Mouse (Mus musculus) kidney, embryonic 14.5 days (tissue): ENCODE results near the gene Hnrnpdl. TPM values are rescaled to one million over a fixed set of nuclear protein-coding genes. Genes with fewer than 3 reads are reported as not detected.
A peak's percentile ranks its signal among the peaks of the same experiment; 100 is the strongest.

ENCODE experiments used
- ATAC-seq: fragments of 200-750 bp; cut with Nextera tagmentation; 2 replicates; pipeline ENCODE4 v1.8.0; 2017; ENCODE audit warnings: moderate number of reproducible peaks, mild to moderate bottlenecking, moderate TSS enrichment, moderate library complexity; ENCODE audit not compliant: low FRiP score, low TSS enrichment
- H3K27ac ChIP-seq: fragments of 300-500 bp; sonication (generic); 2 replicates; pipeline ENCODE4 v1.5.1; 2014; ENCODE audit warnings: low read depth, mild to moderate bottlenecking, low read length, moderate library complexity, mixed read lengths
- H3K27me3 ChIP-seq: fragments of 300-500 bp; sonication (generic); 2 replicates; pipeline ENCODE4 v1.6.1; 2014; ENCODE audit warnings: mild to moderate bottlenecking, low read length; ENCODE audit not compliant: control insufficient read depth, insufficient read depth
- H3K36me3 ChIP-seq: fragments of 300-500 bp; sonication (generic); 2 replicates; pipeline ENCODE4 v1.6.1; 2014; ENCODE audit warnings: low read length, mixed read lengths; ENCODE audit not compliant: control insufficient read depth, insufficient read depth
- H3K4me1 ChIP-seq: fragments of 300-500 bp; sonication (generic); 2 replicates; pipeline ENCODE4 v1.6.1; 2014; ENCODE audit warnings: low read length, mixed read lengths; ENCODE audit not compliant: control insufficient read depth, insufficient read depth
- H3K4me2 ChIP-seq: fragments of 300-500 bp; sonication (generic); replicated peaks from 2 replicates; pipeline ENCODE4 v1.6.1; 2014; ENCODE audit warnings: low read depth, mild to moderate bottlenecking, low read length
- H3K4me3 ChIP-seq: fragments of 300-500 bp; sonication (generic); 2 replicates; pipeline ENCODE4 v1.5.1; 2014; ENCODE audit warnings: mild to moderate bottlenecking, low read length
- H3K9ac ChIP-seq: fragments of 300-500 bp; sonication (generic); 2 replicates; pipeline ENCODE4 v1.6.1; 2014; ENCODE audit warnings: low read depth, mild to moderate bottlenecking, low read length, moderate library complexity
- H3K9me3 ChIP-seq: fragments of 300-500 bp; sonication (generic); 2 replicates; pipeline ENCODE4 v1.6.1; 2016; ENCODE audit warnings: low read length; ENCODE audit not compliant: control insufficient read depth
- WGBS: fragments of 180-500 bp; shearing (Covaris S2); extraction: QIAGEN DNeasy Blood & Tissue Kit; methylation state at CpG from one replicate; pipeline ENCODE4 v1.1.7; 2014; 5-methylcytosine and 5-hydroxymethylcytosine counted together
- polyA plus RNA-seq: library from polyadenylated mRNA; unstranded; fragments of >200 nt; fragmentation: Nextera tagmentation; extraction: Ambion mirVana; gene quantifications from 2 replicates; pipeline ENCODE4 v1.2.1, GENCODE M21; 2014

The Hnrnpdl gene
- polyA plus RNA-seq, 1 experiment from 2014 or later: 205 TPM

GRCm38 (mm10) chr5:100032107-100032506, 7.4 kb downstream of the Hnrnpdl start:
- peak; percentile 24; the same call in 1 of the 2 replicates for ATAC-seq
- H3K9me3 ChIP-seq: no peaks in the 10 kb centered on the region
- peaks cover 57% of the 10 kb centered on the region for H3K36me3 ChIP-seq
- H3K4me3 ChIP-seq: no peak overlapping the region
- WGBS: 93% methylated on average over 2 of the region's 2 CpGs
- H3K4me1 ChIP-seq: no peaks in the 10 kb centered on the region
- no peak overlapping the region for H3K27ac ChIP-seq
- no peak overlapping the region for H3K9ac ChIP-seq
- no peaks in the 10 kb centered on the region for H3K27me3 ChIP-seq
- no peak overlapping the region for H3K4me2 ChIP-seq

GRCm38 (mm10) chr5:100030069-100030468, 9.4 kb downstream of the Hnrnpdl start:
- ATAC-seq: peak; percentile 75
- Histone ChIP-seq H3K9me3 (no peaks in the 10 kb centered on the region), H3K27ac (peak overlapping the region; percentile 59; the same call in 1 of the 2 replicates), H3K4me3 (no peak overlapping the region), H3K9ac (no peak overlapping the region), H3K27me3 (no peaks in the 10 kb centered on the region), H3K4me1 (no peaks in the 10 kb centered on the region), H3K36me3 (peaks cover 37% of the 10 kb centered on the region), H3K4me2 (no peak overlapping the region)
- WGBS: 21% methylated on average over 6 of the region's 6 CpGs

GRCm38 (mm10) chr5:100024868-100025267, 14.6 kb downstream of the Hnrnpdl start:
- no peak overlapping the region for H3K27ac ChIP-seq
- H3K4me2 ChIP-seq: no peak overlapping the region
- H3K9ac ChIP-seq: no peak overlapping the region
- 62% methylated on average over 1 of the region's 1 CpGs for WGBS
- ATAC-seq: no peak
- H3K4me1 ChIP-seq: no peaks in the 10 kb centered on the region
- no peaks in the 10 kb centered on the region for H3K9me3 ChIP-seq
- H3K27me3 ChIP-seq: no peaks in the 10 kb centered on the region
- no peak overlapping the region for H3K4me3 ChIP-seq
- H3K36me3 ChIP-seq: no peaks in the 10 kb centered on the region

GRCm38 (mm10) chr5:100024403-100024802, 15.1 kb downstream of the Hnrnpdl start:
- Histone ChIP-seq H3K4me2 (no peak overlapping the region), H3K9me3 (no peaks in the 10 kb centered on the region), H3K4me3 (no peak overlapping the region), H3K27ac (no peak overlapping the region), H3K9ac (no peak overlapping the region), H3K27me3 (no peaks in the 10 kb centered on the region), H3K4me1 (no peaks in the 10 kb centered on the region), H3K36me3 (no peaks in the 10 kb centered on the region)
- ATAC-seq: no peak
- WGBS: 69% methylated on average over 5 of the region's 5 CpGs

GRCm38 (mm10) chr5:100020089-100020488, 19.4 kb downstream of the Hnrnpdl start:
- Histone ChIP-seq H3K4me2 (no peak overlapping the region), H3K36me3 (no peaks in the 10 kb centered on the region), H3K27me3 (no peaks in the 10 kb centered on the region), H3K9ac (no peak overlapping the region), H3K27ac (no peak overlapping the region), H3K9me3 (no peaks in the 10 kb centered on the region), H3K4me1 (no peaks in the 10 kb centered on the region), H3K4me3 (no peak overlapping the region)
- no peak for ATAC-seq

- Histone ChIP-seq H3K9ac (no peak overlapping the region), H3K36me3 (no peaks in the 10 kb centered on the region), H3K4me2 (no peak overlapping the region), H3K27ac (no peak overlapping the region), H3K4me1 (no peaks in the 10 kb centered on the region), H3K9me3 (no peaks in the 10 kb centered on the region), H3K4me3 (no peak overlapping the region), H3K27me3 (no peaks in the 10 kb centered on the region)
- no peak for ATAC-seq
- WGBS: 82% methylated on average over 9 of the region's 9 CpGs
Measured at GRCm38 (mm10) chr5:100012599-100012998, 26.9 kb downstream of the Hnrnpdl start.

- Histone ChIP-seq H3K4me3 (no peak overlapping the region), H3K27me3 (no peaks in the 10 kb centered on the region), H3K4me2 (no peak overlapping the region), H3K9ac (no peak overlapping the region), H3K9me3 (no peaks in the 10 kb centered on the region), H3K36me3 (no peaks in the 10 kb centered on the region), H3K27ac (no peak overlapping the region), H3K4me1 (no peaks in the 10 kb centered on the region)
- no peak for ATAC-seq
- WGBS: 63% methylated on average over 3 of the region's 3 CpGs
Measured at GRCm38 (mm10) chr5:100008485-100008884, 31.0 kb downstream of the Hnrnpdl start.

GRCm38 (mm10) chr5:100007040-100007375, 32.5 kb downstream of the Hnrnpdl start:
- ATAC-seq: no peak
- H3K27me3 ChIP-seq: no peaks in the 10 kb centered on the region
- H3K36me3 ChIP-seq: no peaks in the 10 kb centered on the region
- H3K9me3 ChIP-seq: no peaks in the 10 kb centered on the region
- 84% methylated on average over 4 of the region's 4 CpGs for WGBS
- no peaks in the 10 kb centered on the region for H3K4me1 ChIP-seq
- H3K4me2 ChIP-seq: no peak overlapping the region
- H3K9ac ChIP-seq: no peak overlapping the region
- H3K4me3 ChIP-seq: no peak overlapping the region
- H3K27ac ChIP-seq: no peak overlapping the region

GRCm38 (mm10) chr5:100006324-100007039, 33.0 kb downstream of the Hnrnpdl start:
- Histone ChIP-seq H3K4me2 (no peak overlapping the region), H3K9me3 (no peaks in the 10 kb centered on the region), H3K9ac (no peak overlapping the region), H3K36me3 (no peaks in the 10 kb centered on the region), H3K27me3 (no peaks in the 10 kb centered on the region), H3K4me1 (no peaks in the 10 kb centered on the region), H3K27ac (no peak overlapping the region), H3K4me3 (no peak overlapping the region)
- ATAC-seq: no peak
- 92% methylated on average over 4 of the region's 4 CpGs for WGBS
